Mouse (Mus musculus): ENCODE measurements at regions not wholly inside any gene's neighbourhood (a gene's known extent, or its start where the extent isn't known, plus 50 kb on each side); places are given as distances from the start of the nearest gene placed in this dataset.
"Not testable (repeated sequence)": the region's sequence is repeated elsewhere in the genome, so short reads cannot be mapped to it uniquely, and the experiment has no call there.

DNA sequence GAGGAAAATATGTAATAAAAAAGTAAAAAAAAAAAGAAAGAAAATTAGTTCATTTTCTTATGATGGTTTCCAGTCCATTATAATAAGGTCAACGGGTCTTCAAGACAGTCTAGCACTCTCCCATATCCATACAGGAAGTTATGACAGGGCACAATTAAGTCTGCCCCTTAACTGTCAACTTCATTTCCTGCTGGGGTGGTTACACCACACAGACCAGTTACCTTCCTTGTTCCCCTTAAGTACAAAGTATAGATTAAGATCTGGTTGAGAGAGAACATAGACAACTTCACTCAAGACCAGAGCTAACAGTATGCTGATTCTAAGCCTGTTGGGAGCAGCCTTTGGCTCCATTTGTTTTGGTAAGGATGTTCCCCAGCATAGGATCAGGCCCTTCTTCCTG is 855.2 kb upstream of the Olfr1507 start:
- TF ChIP-seq CTCF (IDR thresholded peaks at IDR 0.05; ENCODE audit: borderline replicate concordance, insufficient read depth, low read depth, low read length); POLR2A (IDR thresholded peaks at IDR 0.05; ENCODE audit: borderline replicate concordance, insufficient read depth, low read length): not testable (repeated sequence)

All from cerebellum, adult 2 months (tissue).